Mouse (Mus musculus) hindbrain, embryonic 11.5 days (tissue): ENCODE data around the gene Ifi27. TPM values are rescaled to one million over a fixed set of nuclear protein-coding genes. Genes with fewer than 3 reads are reported as not detected.

ENCODE experiments used
- ATAC-seq: fragments of 200-750 bp; cut with Nextera tagmentation; 2 replicates; pipeline ENCODE4 v1.8.0; 2017; ENCODE audit warnings: mild to moderate bottlenecking, moderate TSS enrichment, moderate library complexity; ENCODE audit not compliant: low FRiP score
- DNase-seq: peaks from one replicate; pipeline ENCODE4 v3.0.0-alpha.2; 2015; ENCODE audit warnings: low spot score
- H3K27ac ChIP-seq: fragments of 300-500 bp; sonication (generic); 2 replicates; pipeline ENCODE4 v1.5.1; 2014; ENCODE audit warnings: mild to moderate bottlenecking, low read depth, low read length
- H3K27me3 ChIP-seq: fragments of 300-500 bp; sonication (generic); 2 replicates; pipeline ENCODE4 v1.6.1; 2014; ENCODE audit warnings: mild to moderate bottlenecking, low read length, moderate library complexity, mixed read lengths; ENCODE audit not compliant: control insufficient read depth, insufficient read depth
- H3K36me3 ChIP-seq: fragments of 300-500 bp; sonication (generic); 2 replicates; pipeline ENCODE4 v1.6.1; 2014; ENCODE audit warnings: mild to moderate bottlenecking, low read length, moderate library complexity, mixed read lengths; ENCODE audit not compliant: control insufficient read depth, insufficient read depth
- H3K4me1 ChIP-seq: fragments of 300-500 bp; sonication (generic); replicated peaks from 2 replicates; pipeline ENCODE4 v1.6.1; 2014; ENCODE audit warnings: low read length, mixed read lengths; ENCODE audit not compliant: control insufficient read depth, insufficient read depth
- H3K4me2 ChIP-seq: fragments of 300-500 bp; sonication (generic); replicated peaks from 2 replicates; pipeline ENCODE4 v1.6.1; 2014; ENCODE audit warnings: mild to moderate bottlenecking, low read depth, low read length
- H3K4me3 ChIP-seq: fragments of 300-500 bp; sonication (generic); 2 replicates; pipeline ENCODE4 v1.5.1; 2014; ENCODE audit warnings: low read depth, low read length
- H3K9ac ChIP-seq: fragments of 300-500 bp; sonication (generic); 2 replicates; pipeline ENCODE4 v1.6.1; 2014; ENCODE audit warnings: low read depth, low read length
- H3K9me3 ChIP-seq: fragments of 300-500 bp; sonication (generic); 2 replicates; pipeline ENCODE4 v1.6.1; 2016; ENCODE audit warnings: low read length; ENCODE audit not compliant: control insufficient read depth
- WGBS: fragments of 180-500 bp; shearing (Covaris S2); extraction: QIAGEN DNeasy Blood & Tissue Kit; methylation state at CpG from one replicate; pipeline ENCODE4 v1.1.7; 2014; 5-methylcytosine and 5-hydroxymethylcytosine counted together
- polyA plus RNA-seq: library from polyadenylated mRNA; unstranded; fragments of >200 nt; fragmentation: Nextera tagmentation; extraction: Ambion mirVana; gene quantifications from 2 replicates; pipeline ENCODE4 v1.2.1, GENCODE M21; 2014

The Ifi27 gene
- polyA plus RNA-seq = 3.1 and 4.3 TPM in 2 replicates

DNA sequence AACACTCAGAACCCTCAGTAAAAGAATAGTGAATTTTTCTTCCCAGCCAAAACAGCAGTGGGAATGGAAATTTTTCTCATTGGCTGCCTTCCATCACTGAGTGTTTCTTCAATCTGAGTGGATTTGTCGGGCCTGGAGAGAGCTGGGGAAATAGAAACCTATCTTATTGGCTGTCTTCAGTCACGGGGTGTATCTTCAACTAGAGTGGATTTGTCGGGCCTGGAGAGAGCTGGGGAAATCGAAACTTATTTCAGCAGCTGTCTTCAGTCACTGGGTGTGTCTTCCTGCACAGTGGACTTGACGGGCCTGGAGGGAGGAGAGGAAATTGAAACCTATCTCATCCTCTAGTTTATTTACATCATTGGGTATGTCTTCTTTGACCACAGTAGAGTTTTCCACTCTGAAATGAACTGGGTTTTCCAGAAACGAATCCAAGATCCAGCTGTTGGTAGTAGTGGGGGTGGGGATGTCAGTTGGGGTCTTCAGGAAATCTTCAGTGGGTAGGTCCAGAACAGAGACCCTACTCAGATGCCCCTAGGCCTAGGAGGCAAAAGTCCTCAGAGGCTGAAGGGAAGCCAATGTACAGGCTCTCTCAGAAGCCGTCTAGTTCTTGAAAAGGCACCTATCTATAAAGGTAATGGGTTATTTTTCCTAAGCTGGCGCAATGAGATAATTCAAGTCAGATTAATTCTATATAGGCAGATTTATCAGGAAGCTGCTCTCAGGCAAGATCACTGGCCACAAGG, at the start of gene Ifi27:
Ifi27 (plus strand) TSS at position 226 of the 746 bp plus-strand sequence.
- Histone ChIP-seq H3K9ac (no peak within 1 kb of the TSS), H3K4me3 (no peak within 1 kb of the TSS), H3K4me1 (no peaks in the 10 kb centered on the region), H3K4me2 (no peak within 1 kb of the TSS), H3K27me3 (no peaks in the 10 kb centered on the region), H3K9me3 (no peaks in the 10 kb centered on the region), H3K27ac (no peak within 1 kb of the TSS), H3K36me3 (no peaks in the 10 kb centered on the region)
- 77% methylated on average over 8 of the region's 8 CpGs for WGBS
- DNase-seq (no peak), ATAC-seq (no peak)

DNA sequence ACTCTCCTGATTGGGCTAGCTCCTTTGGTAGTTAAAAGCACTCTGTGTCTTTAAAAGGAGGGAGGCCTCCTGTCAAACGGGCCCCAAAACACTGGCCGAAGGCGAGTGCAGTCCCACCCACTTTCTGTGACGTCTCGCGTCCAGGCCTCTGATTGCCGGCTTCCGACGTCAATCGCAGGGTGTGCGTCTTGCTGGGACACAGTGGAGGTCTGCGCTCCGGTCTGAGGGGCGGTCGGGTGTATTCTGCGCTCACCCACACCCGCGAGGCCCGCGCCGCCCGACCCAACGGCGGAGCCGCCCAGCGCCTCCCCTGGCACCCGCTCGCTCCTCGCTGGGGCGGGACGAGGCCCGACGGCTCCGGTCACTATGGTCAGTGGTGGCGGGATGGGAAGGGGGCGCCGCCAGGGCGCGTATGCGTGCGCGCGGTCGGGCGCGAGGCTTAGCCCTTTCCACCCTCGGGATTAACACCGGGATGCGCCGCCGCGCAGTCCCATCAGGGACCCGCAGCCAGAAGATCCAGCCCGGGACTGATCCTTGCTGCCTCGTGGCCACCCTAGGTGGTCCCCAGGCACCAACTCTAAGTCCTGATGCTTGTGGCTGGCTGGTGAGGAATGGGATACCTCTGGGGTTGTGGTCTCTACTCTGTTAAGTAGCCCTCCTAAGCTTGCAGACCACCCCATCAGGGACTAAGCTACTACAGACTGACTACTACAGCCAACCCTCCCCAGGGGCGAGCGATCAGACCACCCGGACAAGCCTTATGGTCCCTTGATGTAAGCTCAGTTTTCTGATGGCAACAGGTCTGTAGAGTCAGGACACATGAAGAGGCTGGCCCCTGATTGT, 45.3 kb upstream of the Ifi27 start, which contains the start of gene Otub2:
Otub2 (plus strand) TSS at position 178 of the 843 bp plus-strand sequence.
- H3K27ac ChIP-seq = peak within 1 kb of the TSS; percentile 68; the same call in 1 of the 2 replicates
- H3K4me1 ChIP-seq = no peaks in the 10 kb centered on the region
- H3K4me2 ChIP-seq = peak within 1 kb of the TSS; percentile 77
- no peaks in the 10 kb centered on the region for H3K9me3 ChIP-seq
- ATAC-seq (peak; percentile 99), DNase-seq (peak; percentile 97)
- peak within 1 kb of the TSS; percentile 86 for H3K9ac ChIP-seq
- H3K36me3 ChIP-seq = no peaks in the 10 kb centered on the region
- WGBS = under 1% methylated on average over 47 of the region's 58 CpGs
- no peaks in the 10 kb centered on the region for H3K27me3 ChIP-seq
- peak within 1 kb of the TSS; percentile 70 for H3K4me3 ChIP-seq

DNA sequence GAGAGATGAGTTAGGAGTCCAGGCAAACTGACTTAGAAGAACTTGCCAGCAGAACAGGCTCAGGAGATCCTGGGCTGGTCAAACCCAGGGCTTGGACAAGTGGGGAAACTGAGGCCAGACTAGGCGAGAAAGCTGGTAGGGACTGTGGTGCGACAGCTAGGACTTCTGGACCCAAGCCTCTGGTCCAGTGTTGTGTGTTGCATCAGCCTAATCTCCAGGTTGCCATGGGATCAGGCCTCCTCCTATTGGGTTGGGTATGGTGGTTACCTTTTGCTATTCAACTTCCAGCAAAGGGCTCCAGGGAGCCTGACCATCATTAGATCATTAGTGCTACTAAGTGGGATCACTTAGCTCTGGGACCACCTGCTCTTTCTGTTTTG, 44.7 kb upstream of the Ifi27 start:
- peak overlapping the region; percentile 70 for H3K4me3 ChIP-seq
- DNase-seq = no peak
- peak overlapping the region; percentile 77 for H3K4me2 ChIP-seq
- WGBS = 59% methylated on average over 2 of the region's 2 CpGs
- H3K36me3 ChIP-seq = no peaks in the 10 kb centered on the region
- ATAC-seq = no peak
- no peaks in the 10 kb centered on the region for H3K4me1 ChIP-seq
- peak overlapping the region; percentile 86 for H3K9ac ChIP-seq
- H3K27ac ChIP-seq = no peak overlapping the region
- H3K9me3 ChIP-seq = no peaks in the 10 kb centered on the region
- no peaks in the 10 kb centered on the region for H3K27me3 ChIP-seq

DNA sequence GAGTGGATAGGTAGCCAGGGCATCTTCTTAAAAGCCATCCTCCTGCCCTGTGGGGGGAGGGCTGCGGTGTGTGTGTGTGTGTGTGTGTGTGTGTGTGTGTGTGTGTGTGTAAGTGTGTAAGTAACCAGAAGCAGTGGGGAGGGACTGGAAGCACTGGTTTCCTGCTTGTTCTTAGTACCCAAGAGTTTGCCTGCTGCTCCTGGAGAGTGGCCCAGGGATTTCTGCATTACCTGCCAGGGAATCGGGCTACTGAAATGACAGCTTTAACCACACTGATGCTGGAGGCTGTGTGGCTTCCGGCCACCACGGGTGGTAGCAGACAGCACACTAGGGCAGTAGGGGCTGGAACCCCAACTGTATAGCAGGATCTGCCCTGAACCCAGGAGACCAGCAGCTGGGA, 44.0 kb upstream of the Ifi27 start:
- Histone ChIP-seq H3K4me2 (no peak overlapping the region), H3K9ac (no peak overlapping the region), H3K9me3 (no peaks in the 10 kb centered on the region), H3K36me3 (no peaks in the 10 kb centered on the region), H3K4me3 (no peak overlapping the region), H3K27ac (no peak overlapping the region), H3K4me1 (no peaks in the 10 kb centered on the region), H3K27me3 (no peaks in the 10 kb centered on the region)
- ATAC-seq (no peak), DNase-seq (no peak)
- WGBS = 76% methylated on average over 4 of the region's 4 CpGs

DNA sequence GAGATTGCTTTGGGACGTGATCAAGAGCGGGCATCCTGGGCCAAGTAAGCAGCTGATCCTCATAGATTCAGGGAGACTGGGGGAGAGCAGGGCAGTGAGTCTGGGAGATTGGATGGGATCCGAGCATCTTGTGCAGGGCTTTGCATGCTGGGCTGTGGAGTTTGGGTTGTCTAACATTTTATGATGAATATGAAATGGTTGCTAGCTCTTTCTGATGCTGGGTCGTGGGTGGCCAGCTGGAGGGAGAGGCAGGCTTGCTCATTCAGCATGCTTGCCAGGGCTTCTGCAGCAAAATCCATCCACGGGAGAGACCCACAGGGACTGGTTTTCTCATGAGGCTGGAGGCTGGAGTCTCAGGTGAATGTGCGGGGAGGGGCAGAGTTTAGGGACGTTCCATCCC, 42.9 kb upstream of the Ifi27 start:
- H3K27me3 ChIP-seq = no peaks in the 10 kb centered on the region
- DNase-seq (no peak), ATAC-seq (no peak)
- H3K36me3 ChIP-seq = no peaks in the 10 kb centered on the region
- WGBS = 79% methylated on average over 7 of the region's 7 CpGs
- H3K4me2 ChIP-seq = no peak overlapping the region
- H3K27ac ChIP-seq = no peak overlapping the region
- no peaks in the 10 kb centered on the region for H3K4me1 ChIP-seq
- no peak overlapping the region for H3K4me3 ChIP-seq
- no peak overlapping the region for H3K9ac ChIP-seq
- no peaks in the 10 kb centered on the region for H3K9me3 ChIP-seq

DNA sequence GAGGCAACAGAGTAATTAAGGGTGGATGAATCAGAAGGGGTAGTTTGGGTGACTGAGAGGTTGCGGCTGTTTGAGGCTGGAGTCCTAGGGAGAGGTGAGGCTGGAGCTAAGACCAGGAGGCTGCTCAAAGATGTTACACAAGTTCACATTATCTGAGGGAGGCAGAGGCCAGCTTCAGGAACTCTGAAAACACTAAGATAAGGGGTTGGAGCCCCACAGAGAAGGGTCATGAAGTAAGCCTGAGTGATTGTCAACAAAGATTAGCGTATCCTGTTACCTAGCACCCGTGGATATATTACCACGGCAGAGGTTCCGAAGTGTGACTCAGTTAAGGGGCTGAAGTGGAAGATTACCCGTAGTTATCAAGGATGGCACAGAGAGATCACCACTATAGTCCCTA, 40.5 kb upstream of the Ifi27 start:
- no peaks in the 10 kb centered on the region for H3K9me3 ChIP-seq
- H3K4me2 ChIP-seq = no peak overlapping the region
- no peaks in the 10 kb centered on the region for H3K36me3 ChIP-seq
- no peak for ATAC-seq
- no peak overlapping the region for H3K4me3 ChIP-seq
- H3K4me1 ChIP-seq = no peaks in the 10 kb centered on the region
- H3K27ac ChIP-seq = no peak overlapping the region
- WGBS = 49% methylated on average over 6 of the region's 6 CpGs
- DNase-seq = no peak
- H3K27me3 ChIP-seq = no peaks in the 10 kb centered on the region
- H3K9ac ChIP-seq = no peak overlapping the region

DNA sequence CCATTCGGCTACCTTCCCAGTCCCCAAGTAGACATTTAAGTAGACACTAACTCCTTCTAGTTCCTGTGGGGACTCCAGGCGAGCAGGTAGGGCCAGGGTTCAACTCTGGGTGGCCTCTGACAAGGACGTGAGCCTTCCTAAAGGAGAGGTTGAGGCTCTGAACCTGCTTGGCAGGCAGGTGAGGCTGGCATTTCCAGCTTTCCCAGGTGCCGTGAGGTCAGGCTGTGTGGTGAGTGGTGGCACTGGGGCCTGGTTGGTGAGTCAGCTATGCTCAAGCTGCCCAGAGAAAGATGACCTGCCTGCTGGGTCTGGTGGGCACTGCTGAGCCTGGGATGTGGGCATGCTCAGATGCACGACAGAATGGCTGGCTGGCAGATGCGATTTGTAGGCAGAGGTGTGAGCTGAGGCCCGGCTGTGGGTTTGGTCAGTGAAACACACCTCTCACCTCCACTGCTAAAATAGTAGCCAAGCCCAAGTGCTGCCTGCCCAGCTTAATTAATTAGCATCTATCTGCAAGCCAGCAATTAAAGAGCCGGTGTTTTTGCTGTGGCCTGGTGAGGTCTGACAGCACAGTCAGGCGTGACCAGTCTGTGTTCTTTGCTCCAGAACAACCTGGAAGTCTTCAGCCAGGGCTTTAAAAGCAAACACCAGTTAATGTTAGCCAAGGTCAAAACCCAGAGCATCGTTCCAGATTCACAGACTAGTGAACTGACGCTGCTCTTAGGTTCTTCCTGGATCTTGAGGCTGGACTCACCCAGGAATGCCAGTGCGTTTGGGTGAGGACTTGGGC, 38.3 kb upstream of the Ifi27 start:
- ATAC-seq (no peak), DNase-seq (no peak)
- Histone ChIP-seq H3K27ac (no peak overlapping the region), H3K27me3 (no peaks in the 10 kb centered on the region), H3K36me3 (no peaks in the 10 kb centered on the region), H3K9ac (no peak overlapping the region), H3K4me2 (no peak overlapping the region), H3K4me1 (no peaks in the 10 kb centered on the region), H3K9me3 (no peaks in the 10 kb centered on the region), H3K4me3 (no peak overlapping the region)
- 86% methylated on average over 12 of the region's 12 CpGs for WGBS

DNA sequence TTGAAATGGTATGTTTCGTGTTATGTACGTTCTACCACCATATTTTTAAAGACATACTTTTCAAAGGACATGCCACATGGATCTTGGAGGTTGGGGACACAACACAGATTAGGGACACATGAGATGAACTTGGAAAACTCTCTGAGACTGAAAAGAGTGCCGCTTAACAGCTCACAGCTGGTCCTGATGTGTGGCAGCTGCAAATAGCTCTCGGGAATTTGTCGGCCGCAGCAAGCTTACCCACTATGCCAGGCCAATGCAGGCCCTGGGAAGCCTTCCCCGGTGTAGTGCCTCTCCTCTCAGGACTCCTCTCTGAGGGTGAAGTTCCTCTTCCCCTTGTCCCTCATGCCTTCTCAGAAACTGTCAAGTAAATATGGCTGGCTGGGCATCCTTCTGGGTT, 37.3 kb upstream of the Ifi27 start:
- 87% methylated on average over 7 of the region's 7 CpGs for WGBS
- no peak overlapping the region for H3K4me2 ChIP-seq
- DNase-seq (no peak), ATAC-seq (no peak)
- no peaks in the 10 kb centered on the region for H3K9me3 ChIP-seq
- no peaks in the 10 kb centered on the region for H3K36me3 ChIP-seq
- H3K4me1 ChIP-seq = no peaks in the 10 kb centered on the region
- no peak overlapping the region for H3K27ac ChIP-seq
- no peaks in the 10 kb centered on the region for H3K27me3 ChIP-seq
- H3K4me3 ChIP-seq = no peak overlapping the region
- H3K9ac ChIP-seq = no peak overlapping the region
